Mouse (Mus musculus): Measurements from ENCODE around the gene Wnt10b. TPM values are rescaled to one million over a fixed set of nuclear protein-coding genes. Genes with fewer than 3 reads are reported as not detected.

Gene Wnt10b
- polyA plus RNA-seq, 1 experiment from 2014 or later, result not detected

DNA sequence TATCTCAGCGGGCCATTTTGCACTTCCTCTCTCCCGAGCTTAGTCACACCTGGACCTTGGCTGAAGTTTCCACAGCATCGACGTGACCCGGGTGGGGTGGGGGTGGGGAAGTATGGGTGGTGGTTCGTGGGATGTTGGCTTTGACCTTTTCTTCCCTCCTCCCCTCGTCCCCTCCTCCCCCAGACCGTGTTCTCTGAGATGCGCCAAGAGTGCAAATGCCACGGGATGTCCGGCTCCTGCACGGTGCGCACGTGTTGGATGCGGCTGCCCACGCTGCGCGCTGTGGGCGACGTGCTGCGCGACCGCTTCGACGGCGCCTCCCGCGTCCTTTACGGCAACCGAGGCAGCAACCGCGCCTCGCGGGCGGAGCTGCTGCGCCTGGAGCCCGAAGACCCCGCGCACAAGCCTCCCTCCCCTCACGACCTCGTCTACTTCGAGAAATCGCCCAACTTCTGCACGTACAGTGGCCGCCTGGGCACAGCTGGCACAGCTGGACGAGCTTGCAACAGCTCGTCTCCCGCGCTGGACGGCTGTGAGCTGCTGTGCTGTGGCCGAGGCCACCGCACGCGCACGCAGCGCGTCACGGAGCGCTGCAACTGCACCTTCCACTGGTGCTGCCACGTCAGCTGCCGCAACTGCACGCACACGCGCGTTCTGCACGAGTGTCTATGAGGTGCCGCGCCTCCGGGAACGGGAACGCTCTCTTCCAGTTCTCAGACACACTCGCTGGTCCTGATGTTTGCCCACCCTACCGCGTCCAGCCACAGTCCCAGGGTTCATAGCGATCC is 14.5 kb upstream of the Wnt10b start:
- peak overlapping the region; percentile 16; the same call in 1 of the 2 replicates for H3K9ac ChIP-seq
- H3K27me3 ChIP-seq (replicated peaks), result peaks cover 97% of the 10 kb centered on the region
- H3K27ac ChIP-seq, result no peak overlapping the region
- H3K4me2 ChIP-seq, result peak overlapping the region; percentile 50
- no peaks in the 10 kb centered on the region for H3K36me3 ChIP-seq (replicated peaks)
- peak overlapping the region; percentile 31 for H3K4me3 ChIP-seq
- H3K9me3 ChIP-seq, result no peaks in the 10 kb centered on the region
- H3K4me1 ChIP-seq, result peaks cover 45% of the 10 kb centered on the region
- WGBS, result 2% methylated on average over 75 of the region's 75 CpGs
- ATAC-seq (replicated peaks), result 0 out of 2 replicates have a peak, but pooled peaks have one; percentile 44

DNA sequence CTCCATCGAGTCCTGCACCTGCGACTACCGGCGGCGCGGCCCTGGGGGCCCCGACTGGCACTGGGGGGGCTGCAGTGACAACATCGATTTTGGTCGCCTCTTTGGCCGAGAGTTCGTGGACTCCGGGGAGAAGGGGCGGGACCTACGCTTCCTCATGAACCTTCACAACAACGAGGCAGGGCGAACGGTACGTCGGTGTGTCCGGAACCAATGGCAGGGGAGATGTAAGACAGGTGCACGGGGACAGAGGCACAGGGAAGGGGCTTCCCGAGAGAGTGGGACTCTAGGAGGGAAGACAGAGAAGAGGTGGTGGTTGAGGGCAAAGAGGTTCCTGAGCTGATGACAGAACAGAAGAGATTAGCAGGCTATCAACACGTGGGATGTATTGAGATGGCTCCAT is 13.8 kb upstream of the Wnt10b start:
- no peak overlapping the region for H3K9ac ChIP-seq
- under 1% methylated on average over 23 of the region's 23 CpGs for WGBS
- H3K4me1 ChIP-seq, result peaks cover 41% of the 10 kb centered on the region
- H3K36me3 ChIP-seq (replicated peaks), result no peaks in the 10 kb centered on the region
- 0 out of 2 replicates have a peak overlapping the region, but pooled peaks have one; percentile 21 for H3K4me2 ChIP-seq
- H3K27ac ChIP-seq, result no peak overlapping the region
- no peak for ATAC-seq (replicated peaks)
- no peak overlapping the region; the same call in 1 of the 2 replicates for H3K4me3 ChIP-seq
- no peaks in the 10 kb centered on the region for H3K9me3 ChIP-seq
- H3K27me3 ChIP-seq (replicated peaks), result peaks cover 99% of the 10 kb centered on the region

DNA sequence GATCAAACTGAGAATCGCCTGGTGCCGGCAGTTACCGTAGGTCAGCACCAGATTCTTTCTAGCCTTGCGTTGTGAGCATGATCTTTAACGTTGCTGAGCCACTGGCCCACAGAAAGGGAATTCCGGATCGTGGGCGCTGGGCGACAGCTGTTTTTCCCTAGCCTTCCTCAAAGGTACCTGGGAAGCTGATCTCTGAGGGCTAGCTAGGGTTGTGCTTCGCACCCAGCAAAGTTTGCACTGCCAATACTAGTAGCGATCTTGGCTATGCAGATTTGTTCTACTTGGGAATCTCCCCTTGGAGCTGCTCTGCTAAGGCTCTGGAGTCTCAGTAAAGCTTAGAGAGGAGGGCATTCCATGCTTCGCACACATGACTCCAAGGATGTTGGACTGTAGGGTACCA is 13.3 kb upstream of the Wnt10b start:
- peak overlapping the region; percentile 21; the same call in 1 of the 2 replicates for H3K4me2 ChIP-seq
- peaks cover 36% of the 10 kb centered on the region for H3K4me1 ChIP-seq
- under 1% methylated on average over 12 of the region's 12 CpGs for WGBS
- no peak for ATAC-seq (replicated peaks)
- no peaks in the 10 kb centered on the region for H3K9me3 ChIP-seq
- no peak overlapping the region for H3K27ac ChIP-seq
- no peaks in the 10 kb centered on the region for H3K36me3 ChIP-seq (replicated peaks)
- no peak overlapping the region for H3K9ac ChIP-seq
- peaks cover 99% of the 10 kb centered on the region for H3K27me3 ChIP-seq (replicated peaks)
- peak overlapping the region; percentile 17 for H3K4me3 ChIP-seq

DNA sequence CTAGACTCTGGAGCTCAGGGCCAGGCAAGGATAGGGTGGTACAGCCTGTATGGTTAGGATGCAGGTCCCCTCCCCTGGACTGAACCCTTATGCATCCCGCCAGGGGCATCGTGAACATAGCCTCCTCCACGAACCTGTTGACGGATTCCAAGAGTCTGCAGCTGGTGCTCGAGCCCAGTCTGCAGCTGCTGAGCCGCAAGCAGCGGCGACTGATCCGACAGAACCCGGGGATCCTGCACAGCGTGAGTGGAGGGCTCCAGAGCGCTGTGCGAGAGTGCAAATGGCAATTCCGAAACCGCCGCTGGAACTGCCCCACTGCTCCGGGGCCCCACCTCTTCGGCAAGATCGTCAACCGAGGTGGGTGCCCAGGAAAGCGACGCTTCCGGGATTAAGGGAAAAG is 12.8 kb upstream of the Wnt10b start:
- no peak for ATAC-seq (replicated peaks)
- no peaks in the 10 kb centered on the region for H3K36me3 ChIP-seq (replicated peaks)
- H3K27me3 ChIP-seq (replicated peaks), result peaks cover 97% of the 10 kb centered on the region
- WGBS, result under 1% methylated on average over 23 of the region's 23 CpGs
- H3K4me1 ChIP-seq, result peaks cover 36% of the 10 kb centered on the region
- no peak overlapping the region for H3K9ac ChIP-seq
- no peaks in the 10 kb centered on the region for H3K9me3 ChIP-seq
- H3K4me2 ChIP-seq, result peak overlapping the region; percentile 21; the same call in 1 of the 2 replicates
- H3K27ac ChIP-seq, result no peak overlapping the region
- H3K4me3 ChIP-seq, result peak overlapping the region; percentile 17

DNA sequence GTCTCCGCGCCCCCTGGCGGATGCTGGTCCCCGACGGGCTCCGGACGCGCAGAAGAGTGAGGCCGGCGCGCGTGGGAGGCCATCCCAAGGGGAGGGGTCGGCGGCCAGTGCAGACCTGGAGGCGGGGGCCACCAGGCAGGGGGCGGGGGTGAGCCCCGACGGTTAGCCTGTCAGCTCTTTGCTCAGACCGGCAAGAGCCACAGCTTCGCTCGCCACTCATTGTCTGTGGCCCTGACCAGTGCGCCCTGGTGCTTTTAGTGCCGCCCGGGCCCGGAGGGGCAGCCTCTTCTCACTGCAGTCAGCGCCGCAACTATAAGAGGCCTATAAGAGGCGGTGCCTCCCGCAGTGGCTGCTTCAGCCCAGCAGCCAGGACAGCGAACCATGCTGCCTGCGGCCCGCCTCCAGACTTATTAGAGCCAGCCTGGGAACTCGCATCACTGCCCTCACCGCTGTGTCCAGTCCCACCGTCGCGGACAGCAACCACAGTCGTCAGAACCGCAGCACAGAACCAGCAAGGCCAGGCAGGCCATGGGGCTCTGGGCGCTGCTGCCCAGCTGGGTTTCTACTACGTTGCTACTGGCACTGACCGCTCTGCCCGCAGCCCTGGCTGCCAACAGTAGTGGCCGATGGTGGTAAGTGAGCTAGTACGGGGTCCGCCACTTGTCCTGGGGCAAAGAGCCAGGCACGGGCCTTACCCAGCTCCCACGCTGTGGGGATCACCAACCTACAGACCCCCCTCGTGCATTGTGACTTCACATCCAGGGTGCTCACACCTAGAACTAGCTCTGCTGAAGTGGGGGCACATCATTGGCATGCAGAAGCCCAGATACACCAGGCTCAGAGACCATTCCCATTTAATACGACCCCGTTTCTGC is 11.9 kb upstream of the Wnt10b start, which contains the start of gene Wnt1:
Wnt1 (plus strand) TSS at position 197 of the 875 bp plus-strand sequence.
- no peak for ATAC-seq (replicated peaks)
- peak within 1 kb of the TSS; percentile 21; the same call in 1 of the 2 replicates for H3K4me2 ChIP-seq

DNA sequence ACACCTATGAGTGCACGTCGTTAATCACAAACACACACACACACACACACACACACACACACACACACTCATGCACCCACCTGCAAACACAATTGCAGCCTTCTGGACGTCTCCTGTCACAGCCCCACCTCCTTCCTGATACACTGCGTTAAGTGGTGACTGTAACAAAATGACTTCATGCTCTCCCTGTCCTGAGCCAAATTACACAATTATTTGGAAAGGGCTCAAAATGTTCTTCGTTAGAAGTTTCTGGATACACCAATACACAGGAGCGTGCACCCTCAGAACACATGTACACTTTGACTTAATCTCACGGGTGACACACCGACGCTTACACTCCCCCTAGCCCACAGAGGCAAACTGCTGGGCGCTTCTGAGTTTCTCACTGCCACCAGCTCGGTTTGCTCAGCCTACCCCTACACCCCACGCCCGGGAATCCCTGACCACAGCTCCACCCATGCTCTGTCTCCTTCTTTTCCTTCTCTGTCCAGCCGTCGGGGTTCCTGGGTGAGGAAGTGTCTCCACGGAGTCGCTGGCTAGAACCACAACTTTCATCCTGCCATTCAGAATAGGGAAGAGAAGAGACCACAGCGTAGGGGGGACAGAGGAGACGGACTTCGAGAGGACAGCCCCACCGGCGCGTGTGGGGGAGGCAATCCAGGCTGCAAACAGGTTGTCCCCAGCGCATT is 11.2 kb upstream of the Wnt10b start:
- H3K4me3 ChIP-seq, result no peak overlapping the region
- 10% methylated on average over 24 of the region's 24 CpGs for WGBS
- H3K36me3 ChIP-seq (replicated peaks), result no peaks in the 10 kb centered on the region
- no peak for ATAC-seq (replicated peaks)
- H3K4me2 ChIP-seq, result 0 out of 2 replicates have a peak overlapping the region, but pooled peaks have one; percentile 1
- no peaks in the 10 kb centered on the region for H3K9me3 ChIP-seq
- H3K27ac ChIP-seq, result no peak overlapping the region
- no peak overlapping the region for H3K9ac ChIP-seq
- peaks cover 89% of the 10 kb centered on the region for H3K27me3 ChIP-seq (replicated peaks)
- peaks cover 36% of the 10 kb centered on the region for H3K4me1 ChIP-seq

More for the DNA sequence above, 11.9 kb upstream of the Wnt10b start, which contains the start of gene Wnt1:
- no peaks in the 10 kb centered on the region for H3K36me3 ChIP-seq (replicated peaks)
- no peaks in the 10 kb centered on the region for H3K9me3 ChIP-seq
- no peak within 1 kb of the TSS for H3K27ac ChIP-seq
- WGBS, result 2% methylated on average over 49 of the region's 51 CpGs
- peak within 1 kb of the TSS; percentile 17 for H3K4me3 ChIP-seq
- H3K9ac ChIP-seq, result no peak within 1 kb of the TSS
- H3K27me3 ChIP-seq (replicated peaks), result peaks cover 96% of the 10 kb centered on the region
- peaks cover 36% of the 10 kb centered on the region for H3K4me1 ChIP-seq

- H3K4me2 ChIP-seq, result no peak overlapping the region
- H3K4me1 ChIP-seq, result peaks cover 29% of the 10 kb centered on the region
- no peak overlapping the region for H3K27ac ChIP-seq
- H3K36me3 ChIP-seq (replicated peaks), result no peaks in the 10 kb centered on the region
- H3K27me3 ChIP-seq (replicated peaks), result peaks cover 79% of the 10 kb centered on the region
- ATAC-seq (replicated peaks), result no peak
- 41% methylated on average over 4 of the region's 4 CpGs for WGBS
- no peak overlapping the region for H3K4me3 ChIP-seq
- no peaks in the 10 kb centered on the region for H3K9me3 ChIP-seq
- H3K9ac ChIP-seq, result no peak overlapping the region
These were observed 10.0 kb upstream of the Wnt10b start for GRCm38 (mm10) chr15:98787930-98788329.

DNA sequence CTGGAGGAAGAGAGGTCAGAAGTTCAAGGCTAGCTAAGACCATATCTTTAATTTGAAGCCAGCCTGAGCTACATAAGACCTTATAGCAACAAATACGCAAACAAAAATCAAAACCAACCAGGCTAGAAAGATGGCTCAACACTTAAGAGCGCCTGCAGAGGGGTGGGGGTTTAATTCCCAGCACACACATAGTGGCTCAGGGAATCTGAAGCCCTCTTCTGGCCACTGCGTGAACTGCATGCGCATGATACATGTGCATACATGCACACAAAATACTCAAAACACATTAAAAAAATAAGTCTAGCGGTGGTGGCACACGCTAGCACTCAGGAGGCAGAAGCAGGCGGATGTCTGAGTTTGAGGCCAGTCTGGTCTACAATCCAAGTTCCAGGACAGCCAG is 7.8 kb upstream of the Wnt10b start:
- no peak for ATAC-seq (replicated peaks)
- Histone ChIP-seq H3K27ac (no peak overlapping the region), H3K36me3 (replicated peaks) (no peaks in the 10 kb centered on the region), H3K4me2 (no peak overlapping the region), H3K27me3 (replicated peaks) (peaks cover 76% of the 10 kb centered on the region), H3K4me3 (no peak overlapping the region), H3K4me1 (peaks cover 11% of the 10 kb centered on the region), H3K9ac (no peak overlapping the region), H3K9me3 (no peaks in the 10 kb centered on the region)
- 46% methylated on average over 7 of the region's 7 CpGs for WGBS

- Histone ChIP-seq H3K27ac (no peak overlapping the region), H3K27me3 (replicated peaks) (peaks cover 76% of the 10 kb centered on the region), H3K9ac (no peak overlapping the region), H3K4me2 (no peak overlapping the region), H3K4me1 (peaks cover 23% of the 10 kb centered on the region), H3K4me3 (no peak overlapping the region), H3K36me3 (replicated peaks) (no peaks in the 10 kb centered on the region), H3K9me3 (no peaks in the 10 kb centered on the region)
- WGBS, result 32% methylated on average over 6 of the region's 6 CpGs
- no peak for ATAC-seq (replicated peaks)
These were observed 3.2 kb upstream of the Wnt10b start for GRCm38 (mm10) chr15:98781166-98781565.

GRCm38 (mm10) chr15:98780573-98780972 is 2.6 kb upstream of the Wnt10b start:
- H3K4me3 ChIP-seq, result no peak overlapping the region
- no peak overlapping the region for H3K9ac ChIP-seq
- H3K36me3 ChIP-seq (replicated peaks), result no peaks in the 10 kb centered on the region
- H3K27ac ChIP-seq, result no peak overlapping the region
- peaks cover 26% of the 10 kb centered on the region for H3K4me1 ChIP-seq
- H3K4me2 ChIP-seq, result no peak overlapping the region
- no peaks in the 10 kb centered on the region for H3K9me3 ChIP-seq
- ATAC-seq (replicated peaks), result no peak
- peaks cover 78% of the 10 kb centered on the region for H3K27me3 ChIP-seq (replicated peaks)
- WGBS, result 6% methylated on average over 13 of the region's 13 CpGs

DNA sequence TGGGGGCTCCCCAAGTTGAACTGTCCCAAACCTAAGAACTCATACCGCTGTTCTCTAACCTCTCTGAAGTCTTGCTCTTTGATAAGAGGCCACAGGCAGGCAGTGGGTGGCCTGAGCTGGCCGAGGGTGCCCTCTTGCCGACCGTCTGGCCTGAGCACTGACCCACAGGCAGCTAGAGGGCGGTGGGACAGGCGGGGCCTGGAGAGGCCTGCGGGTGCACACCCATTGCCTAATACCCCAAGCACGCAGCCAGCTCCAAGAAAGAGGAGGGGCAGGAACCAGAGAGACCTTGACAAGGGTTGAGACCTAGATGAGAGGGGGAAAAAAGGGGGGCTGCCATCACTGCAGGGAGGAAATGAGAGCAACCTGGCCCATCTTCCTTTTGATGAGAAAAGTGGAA is 2.1 kb upstream of the Wnt10b start:
- Histone ChIP-seq H3K4me2 (no peak overlapping the region), H3K4me3 (no peak overlapping the region), H3K4me1 (peaks cover 26% of the 10 kb centered on the region), H3K27ac (no peak overlapping the region), H3K9ac (no peak overlapping the region), H3K9me3 (no peaks in the 10 kb centered on the region), H3K36me3 (replicated peaks) (no peaks in the 10 kb centered on the region), H3K27me3 (replicated peaks) (peaks cover 78% of the 10 kb centered on the region)
- ATAC-seq (replicated peaks), result no peak
- WGBS, result 6% methylated on average over 8 of the region's 8 CpGs

- WGBS, result 4% methylated on average over 6 of the region's 11 CpGs
- no peak overlapping the region for H3K9ac ChIP-seq
- H3K4me2 ChIP-seq, result no peak overlapping the region
- H3K27me3 ChIP-seq (replicated peaks), result peaks cover 89% of the 10 kb centered on the region
- H3K9me3 ChIP-seq, result no peaks in the 10 kb centered on the region
- no peak for ATAC-seq (replicated peaks)
- peaks cover 26% of the 10 kb centered on the region for H3K4me1 ChIP-seq
- no peak overlapping the region for H3K4me3 ChIP-seq
- no peaks in the 10 kb centered on the region for H3K36me3 ChIP-seq (replicated peaks)
- H3K27ac ChIP-seq, result no peak overlapping the region
These were observed 856 bp upstream of the Wnt10b start for GRCm38 (mm10) chr15:98778806-98779205.
